Mouse (Mus musculus) right cerebral cortex, postnatal 14 days (tissue): ENCODE results near the gene Tbc1d7.
A peak's percentile ranks its signal among the peaks of the same experiment; 100 is the strongest.

Source experiments
- DNase-seq: peaks from one replicate; pipeline ENCODE4 v3.0.0; 2022

Gene Tbc1d7

GRCm38 (mm10) chr13:43171020-43171710 is at the start of gene Tbc1d7:
Gene Tbc1d7 (minus strand): TSS chr13:43171501.
- peak; percentile 99 for DNase-seq

GRCm38 (mm10) chr13:43220635-43221034 is 49.3 kb upstream of the Tbc1d7 start:
- no peak for DNase-seq

GRCm38 (mm10) chr13:43218764-43219163 is 47.5 kb upstream of the Tbc1d7 start:
- no peak for DNase-seq

GRCm38 (mm10) chr13:43218284-43218683 is 47.0 kb upstream of the Tbc1d7 start:
- no peak for DNase-seq

GRCm38 (mm10) chr13:43217686-43218085 is 46.4 kb upstream of the Tbc1d7 start:
- no peak for DNase-seq

GRCm38 (mm10) chr13:43217059-43217458 is 45.8 kb upstream of the Tbc1d7 start:
- DNase-seq = no peak

- no peak for DNase-seq
These were observed 44.8 kb upstream of the Tbc1d7 start for GRCm38 (mm10) chr13:43215994-43216706.

- no peak for DNase-seq
These were observed 44.1 kb upstream of the Tbc1d7 start for GRCm38 (mm10) chr13:43215144-43215993.

- no peak for DNase-seq
These were observed 41.0 kb upstream of the Tbc1d7 start for GRCm38 (mm10) chr13:43212338-43212737.

- no peak for DNase-seq
These were observed 39.7 kb upstream of the Tbc1d7 start for GRCm38 (mm10) chr13:43210956-43211355.

- no peak for DNase-seq
These were observed 38.3 kb upstream of the Tbc1d7 start for GRCm38 (mm10) chr13:43209560-43209959.

- no peak for DNase-seq
These were observed 37.7 kb upstream of the Tbc1d7 start for GRCm38 (mm10) chr13:43208914-43209439.

GRCm38 (mm10) chr13:43206118-43206683 is 34.9 kb upstream of the Tbc1d7 start:
- no peak for DNase-seq

- no peak for DNase-seq
These were observed 32.3 kb upstream of the Tbc1d7 start for GRCm38 (mm10) chr13:43203641-43204040.

- no peak for DNase-seq
These were observed 31.9 kb upstream of the Tbc1d7 start for GRCm38 (mm10) chr13:43203234-43203633.

- no peak for DNase-seq
These were observed 31.1 kb upstream of the Tbc1d7 start for GRCm38 (mm10) chr13:43202351-43202750.

GRCm38 (mm10) chr13:43201033-43201432 is 29.7 kb upstream of the Tbc1d7 start:
- DNase-seq = peak; percentile 57

- DNase-seq = peak; percentile 28
These were observed 29.2 kb upstream of the Tbc1d7 start for GRCm38 (mm10) chr13:43200473-43200872.

GRCm38 (mm10) chr13:43199749-43200148 is 28.4 kb upstream of the Tbc1d7 start:
- peak; percentile 68 for DNase-seq

GRCm38 (mm10) chr13:43199282-43199681 is 28.0 kb upstream of the Tbc1d7 start:
- DNase-seq = no peak

- DNase-seq = peak; percentile 19
These were observed 25.9 kb upstream of the Tbc1d7 start for GRCm38 (mm10) chr13:43197187-43197586.

- DNase-seq = no peak
These were observed 24.7 kb upstream of the Tbc1d7 start for GRCm38 (mm10) chr13:43196000-43196399.

GRCm38 (mm10) chr13:43193932-43194331 is 22.6 kb upstream of the Tbc1d7 start:
- no peak for DNase-seq
